Mouse (Mus musculus) macrophage (primary cell): Measurements from ENCODE around the gene Etfrf1. TPM values are rescaled to one million over a fixed set of nuclear protein-coding genes. Genes with fewer than 3 reads are reported as not detected.

Experiments used
- H3K27ac ChIP-seq: fragments of 350-480 bp; formaldehyde crosslinking; 2 replicates; pipeline ENCODE4 v1.9.0; 2021
- H3K36me3 ChIP-seq: fragments of 350-480 bp; formaldehyde crosslinking; 2 replicates; pipeline ENCODE4 v1.9.0; 2021; ENCODE audit errors: inconsistent target
- H3K4me3 ChIP-seq: fragments of 350-480 bp; formaldehyde crosslinking; 2 replicates; pipeline ENCODE4 v1.9.0; 2021; ENCODE audit errors: inconsistent target
- H3K79me2 ChIP-seq: fragments of 350-480 bp; formaldehyde crosslinking; 2 replicates; pipeline ENCODE4 v1.9.0; 2021; ENCODE audit errors: inconsistent target
- WGBS: methylation state at CpG from one replicate; pipeline ENCODE4 v1.1.7; 2026; ENCODE audit warnings: inconsistent platforms; ENCODE audit not compliant: missing documents; 5-methylcytosine and 5-hydroxymethylcytosine counted together
- polyA plus RNA-seq: library from polyadenylated mRNA; stranded (reverse); fragments of 250-400 nt; gene quantifications from 3 replicates; pipeline ENCODE4 v1.2.4, GENCODE M21; 2018; ENCODE audit warnings: inconsistent platforms

Gene Etfrf1
- polyA plus RNA-seq, 1 experiment from 2014 or later, result 35.8 TPM

DNA sequence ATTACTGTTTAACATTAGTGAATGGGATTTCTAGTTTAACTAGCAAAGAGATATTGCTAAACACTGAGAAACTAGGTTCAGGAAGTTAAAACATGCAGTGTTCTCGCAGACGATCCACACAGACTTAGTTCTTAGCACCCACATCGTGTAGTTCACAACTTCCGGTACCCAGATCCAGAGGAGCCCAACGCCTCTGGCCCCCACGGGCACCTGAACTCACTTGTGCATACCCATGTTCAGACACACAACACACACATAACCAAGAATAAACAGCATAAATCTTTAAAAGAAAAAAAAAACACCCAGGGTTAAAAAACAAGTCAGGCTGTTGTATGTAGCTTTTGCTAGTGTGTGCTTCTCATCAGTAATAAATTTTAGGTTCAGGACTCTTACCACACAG lies 6.5 kb upstream of the Etfrf1 start:
- no peak overlapping the region for H3K27ac ChIP-seq
- H3K36me3 ChIP-seq, result no peaks in the 10 kb centered on the region
- no peak overlapping the region for H3K4me3 ChIP-seq
- no peaks in the 10 kb centered on the region for H3K79me2 ChIP-seq
- 84% methylated on average over 6 of the region's 6 CpGs for WGBS

DNA sequence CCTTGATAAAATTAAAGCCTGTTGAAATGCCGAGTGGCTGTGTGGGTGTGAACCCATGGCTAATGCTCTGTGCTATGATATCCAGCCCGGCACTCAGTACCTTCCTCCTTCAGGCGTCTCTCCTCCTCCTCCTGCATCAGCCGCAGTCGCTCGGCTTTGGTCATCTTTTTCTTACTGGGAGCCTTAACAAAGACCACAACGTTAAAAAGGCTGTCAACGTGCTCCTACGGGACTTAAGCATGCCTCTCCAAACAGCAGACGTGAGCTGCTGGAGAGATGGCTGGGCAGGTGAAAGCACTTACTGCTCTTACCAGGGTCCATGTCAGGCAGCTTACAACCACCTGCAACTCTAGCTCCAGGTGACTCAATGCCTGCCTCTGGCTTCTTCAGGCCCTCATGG lies 5.8 kb upstream of the Etfrf1 start:
- 86% methylated on average over 10 of the region's 10 CpGs for WGBS
- Histone ChIP-seq H3K79me2 (no peaks in the 10 kb centered on the region), H3K27ac (no peak overlapping the region), H3K4me3 (no peak overlapping the region), H3K36me3 (no peaks in the 10 kb centered on the region)

DNA sequence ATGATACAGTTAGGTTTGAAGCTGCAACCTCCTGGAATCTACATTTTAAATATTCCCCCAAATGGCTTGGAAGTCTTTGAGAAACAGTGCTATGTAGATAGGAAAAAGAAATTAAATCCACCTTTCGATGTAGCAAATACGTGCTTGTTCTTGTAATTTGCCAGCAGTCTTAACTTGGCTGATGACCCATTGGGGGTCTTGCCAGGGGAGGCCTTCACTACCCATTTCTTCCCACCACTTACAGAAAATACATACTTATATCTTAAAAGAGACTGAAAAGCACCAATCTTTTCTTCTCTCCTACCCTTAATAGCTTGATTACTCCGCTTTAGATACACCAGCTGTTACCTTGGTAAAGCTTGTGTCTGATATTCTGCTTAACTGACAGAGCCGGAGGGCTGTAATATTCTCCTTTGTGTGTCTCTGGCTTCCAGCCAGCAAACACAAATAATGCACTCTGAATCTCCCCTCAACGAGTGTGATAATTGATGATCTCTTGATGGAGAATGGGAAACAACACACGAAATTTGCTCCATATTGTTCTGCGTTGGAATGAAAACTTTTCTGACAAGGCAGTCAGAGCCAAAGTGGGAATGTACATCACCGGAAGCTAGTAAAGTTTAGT lies 766 bp upstream of the Etfrf1 start:
- Histone ChIP-seq H3K4me3 (peak overlapping the region; percentile 42), H3K79me2 (peaks cover 6% of the 10 kb centered on the region; the same call in 1 of the 2 replicates), H3K36me3 (no peaks in the 10 kb centered on the region), H3K27ac (no peak overlapping the region)
- WGBS, result 31% methylated on average over 8 of the region's 8 CpGs

DNA sequence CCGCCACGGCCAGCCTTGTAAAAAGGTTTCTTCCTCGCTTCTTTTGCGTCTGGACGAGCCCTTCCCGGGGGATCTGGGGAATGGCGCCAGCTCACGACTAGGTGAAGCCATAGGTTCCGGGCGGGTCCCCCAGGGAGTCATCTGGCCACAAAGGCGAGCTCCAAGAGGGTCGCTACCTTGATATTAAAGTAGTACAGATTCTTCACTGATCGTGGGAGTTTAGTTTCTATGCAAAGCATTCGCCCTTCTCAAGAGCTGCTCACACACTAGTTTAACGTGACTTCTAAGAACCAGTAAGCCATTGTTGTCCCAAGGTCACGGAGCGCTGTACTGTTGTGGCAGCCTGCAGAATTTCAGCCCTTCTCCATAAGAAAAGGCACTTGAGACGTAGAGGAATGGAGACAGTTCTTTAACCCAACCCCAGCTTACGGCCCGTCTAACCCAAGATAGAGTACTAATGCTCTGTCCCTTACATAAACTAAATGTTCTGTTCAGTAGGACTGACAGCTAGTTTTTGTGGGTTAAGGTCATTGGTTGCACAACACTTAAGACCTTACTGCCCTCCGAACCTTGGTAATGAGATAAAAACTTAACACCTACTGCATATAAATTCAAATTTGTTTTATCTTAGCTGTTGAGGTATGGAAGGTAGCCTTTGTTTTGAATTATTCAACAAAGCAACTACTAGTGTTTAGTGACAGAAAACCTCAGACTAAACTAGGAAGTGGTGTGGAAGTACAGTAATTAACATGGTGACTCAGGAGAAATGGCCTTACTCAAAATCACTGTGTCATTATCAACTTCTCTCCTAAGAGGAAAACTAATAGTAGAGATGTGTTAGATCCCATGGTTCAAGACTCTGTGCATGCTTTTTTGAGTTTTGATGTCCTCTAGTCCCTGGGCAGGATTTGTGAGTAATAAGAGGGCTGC lies 707 bp downstream of the Etfrf1 start:
- Histone ChIP-seq H3K79me2 (peaks cover 6% of the 10 kb centered on the region; the same call in 1 of the 2 replicates), H3K36me3 (no peaks in the 10 kb centered on the region)
- WGBS, result 3% methylated on average over 21 of the region's 21 CpGs

DNA sequence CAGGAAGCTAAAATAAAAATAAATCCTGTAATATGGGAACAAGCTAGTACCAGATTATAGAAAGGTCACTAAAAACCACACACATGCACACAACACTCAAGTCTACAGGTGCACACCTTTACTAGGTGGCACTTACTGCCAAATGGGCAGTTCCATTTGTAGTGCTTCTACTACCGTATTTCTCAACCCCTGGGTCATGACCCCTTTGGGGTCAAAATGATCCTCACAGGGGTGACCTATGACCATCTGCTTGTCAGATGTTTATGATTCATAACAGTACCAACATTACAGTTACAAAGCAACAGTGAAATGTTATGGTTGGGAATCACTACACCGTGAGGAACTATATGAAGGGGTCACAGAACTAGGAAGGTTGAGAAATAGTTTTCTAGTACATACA lies 3.0 kb downstream of the Etfrf1 start:
- Histone ChIP-seq H3K27ac (no peak overlapping the region), H3K36me3 (peaks cover 7% of the 10 kb centered on the region; the same call in 1 of the 2 replicates), H3K4me3 (no peak overlapping the region), H3K79me2 (peaks cover 6% of the 10 kb centered on the region; the same call in 1 of the 2 replicates)
- WGBS, result 93% methylated on average over 2 of the region's 2 CpGs

More for the DNA sequence above, 707 bp downstream of the Etfrf1 start:
- Histone ChIP-seq H3K27ac (peak overlapping the region; percentile 76), H3K4me3 (peak overlapping the region; percentile 97)

DNA sequence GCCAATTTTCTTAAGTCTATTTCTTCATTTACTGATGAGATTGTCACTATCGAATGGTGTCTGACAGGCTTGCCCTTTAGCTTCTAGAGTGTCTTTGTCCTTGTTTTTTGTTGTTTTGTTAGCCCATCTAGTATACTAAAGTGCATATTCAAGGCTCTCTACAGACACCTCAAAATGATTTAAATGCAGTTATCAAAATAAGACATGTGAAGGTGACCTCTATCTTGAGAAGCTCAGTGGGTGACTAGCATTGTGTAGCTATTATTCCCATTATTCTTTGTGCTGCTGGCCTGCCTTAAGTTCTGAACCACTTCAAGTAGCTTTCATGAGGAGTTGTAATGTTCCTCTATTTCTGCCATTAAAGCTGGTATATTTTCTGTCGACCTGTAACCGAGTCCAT lies 4.9 kb downstream of the Etfrf1 start:
- Histone ChIP-seq H3K4me3 (no peak overlapping the region), H3K79me2 (peaks cover 6% of the 10 kb centered on the region; the same call in 1 of the 2 replicates), H3K36me3 (peaks cover 17% of the 10 kb centered on the region), H3K27ac (no peak overlapping the region)
- 81% methylated on average over 3 of the region's 3 CpGs for WGBS

DNA sequence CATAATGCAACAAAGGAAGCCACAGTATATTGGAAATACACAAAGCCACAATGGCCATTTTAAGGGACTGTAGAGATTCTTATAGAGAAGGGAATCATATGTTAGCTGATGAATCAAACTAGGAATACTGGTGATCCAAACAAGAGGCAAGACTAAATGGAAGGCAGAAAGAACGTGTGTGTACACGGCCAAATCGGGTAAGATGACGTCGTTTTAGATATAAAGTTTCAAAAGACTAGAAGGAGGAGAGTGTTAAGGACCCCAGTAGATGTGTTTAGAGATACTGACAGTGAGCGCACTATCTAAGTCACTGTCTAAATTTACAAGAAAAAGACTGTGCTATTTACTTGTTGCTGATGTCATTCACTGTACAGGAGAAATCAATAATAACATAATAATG lies 13.3 kb downstream of the Etfrf1 start:
- Histone ChIP-seq H3K79me2 (peaks cover 6% of the 10 kb centered on the region; the same call in 1 of the 2 replicates), H3K36me3 (peaks cover 9% of the 10 kb centered on the region), H3K4me3 (no peak overlapping the region), H3K27ac (no peak overlapping the region)
- 95% methylated on average over 6 of the region's 6 CpGs for WGBS

DNA sequence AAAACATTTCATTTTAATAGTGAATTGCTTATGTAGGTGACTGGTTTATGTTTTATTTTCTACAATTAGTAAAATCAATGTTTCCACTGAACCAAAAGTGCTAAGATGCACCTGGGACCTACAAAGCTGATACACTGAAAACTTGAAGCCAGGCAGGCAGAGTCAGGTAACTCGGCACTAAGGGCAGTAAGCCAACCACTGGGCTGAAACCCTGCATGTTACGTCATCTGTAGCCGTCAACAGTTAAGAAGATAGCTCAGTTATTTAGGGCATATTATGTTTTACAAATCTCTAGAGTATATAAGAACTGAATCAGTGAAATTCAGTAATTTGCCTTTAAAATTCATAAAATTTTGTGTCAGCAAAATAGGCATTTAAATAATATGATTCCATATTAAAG lies 15.4 kb downstream of the Etfrf1 start:
- Histone ChIP-seq H3K4me3 (no peak overlapping the region), H3K27ac (no peak overlapping the region), H3K36me3 (peaks cover 8% of the 10 kb centered on the region; the same call in 1 of the 2 replicates), H3K79me2 (peaks cover 9% of the 10 kb centered on the region; the same call in 1 of the 2 replicates)
- 85% methylated on average over 3 of the region's 3 CpGs for WGBS

DNA sequence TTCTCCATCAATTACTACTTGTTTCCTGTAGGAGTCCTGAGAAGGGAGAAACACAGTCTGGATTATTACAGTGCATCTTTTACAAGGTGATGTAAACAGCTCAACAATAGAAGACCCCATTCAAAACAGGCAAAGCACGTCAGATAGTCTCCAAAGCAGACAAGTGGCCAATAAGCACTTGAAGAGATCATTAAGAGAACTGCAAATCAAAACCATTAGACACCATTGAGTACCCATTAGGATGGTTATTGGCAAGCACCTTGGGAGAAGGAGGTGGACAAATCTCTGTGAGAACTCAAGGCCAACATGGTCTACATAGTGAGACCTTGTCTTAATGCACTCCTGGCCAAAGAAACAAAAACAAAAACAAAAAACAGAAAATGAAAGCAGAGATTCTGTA lies 23.5 kb downstream of the Etfrf1 start:
- no peak overlapping the region for H3K27ac ChIP-seq
- WGBS, result 100% methylated on average over 1 of the region's 1 CpGs
- H3K36me3 ChIP-seq, result peaks cover 31% of the 10 kb centered on the region
- no peak overlapping the region for H3K4me3 ChIP-seq
- H3K79me2 ChIP-seq, result peaks cover 68% of the 10 kb centered on the region

DNA sequence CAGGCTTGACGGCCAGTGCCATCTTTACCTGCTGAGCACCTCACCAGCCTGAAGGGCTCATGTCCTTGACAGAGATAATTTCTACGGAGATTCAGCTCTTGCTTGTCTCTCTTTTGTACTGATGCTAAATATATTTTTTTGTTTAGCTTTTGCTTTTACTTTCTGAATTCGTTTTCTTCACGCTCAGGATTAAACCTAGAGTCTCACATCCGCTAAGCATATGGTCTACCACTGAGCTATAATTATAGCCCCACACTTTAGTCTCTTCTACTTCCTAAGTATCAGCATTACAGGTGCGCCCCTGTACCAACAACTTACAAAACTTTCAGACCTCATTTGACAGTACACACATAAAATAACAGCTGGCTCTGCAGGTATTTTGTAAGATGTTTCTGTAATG lies 24.4 kb downstream of the Etfrf1 start:
- peaks cover 32% of the 10 kb centered on the region for H3K36me3 ChIP-seq
- WGBS, result 86% methylated on average over 6 of the region's 6 CpGs

DNA sequence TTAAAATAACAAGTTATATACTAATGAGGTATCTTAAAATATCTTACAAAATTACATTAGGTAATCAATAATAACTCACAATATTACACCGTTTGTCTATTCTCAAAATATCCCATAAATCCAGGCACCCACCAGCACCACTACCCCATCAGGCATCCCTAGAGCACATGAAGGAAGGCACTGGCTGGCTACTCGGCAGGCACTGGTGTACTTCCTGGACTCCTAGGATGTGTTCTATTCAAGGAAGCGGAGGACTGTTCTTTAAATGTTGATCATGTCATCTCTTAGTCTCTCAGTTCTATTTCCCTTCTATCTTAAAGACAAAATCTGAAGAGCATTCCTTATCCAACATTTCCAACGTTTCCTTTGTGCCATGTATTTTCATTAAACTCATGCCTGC lies 26.2 kb downstream of the Etfrf1 start:
- whole genome bisulfite sequencing, result 87% methylated on average over 4 of the region's 4 CpGs
- Histone ChIP-seq H3K79me2 (peaks cover 94% of the 10 kb centered on the region), H3K36me3 (peaks cover 19% of the 10 kb centered on the region; the same call in 1 of the 2 replicates)

More for the DNA sequence above, 24.4 kb downstream of the Etfrf1 start:
- Histone ChIP-seq H3K27ac (no peak overlapping the region), H3K4me3 (no peak overlapping the region), H3K79me2 (peaks cover 76% of the 10 kb centered on the region)

DNA sequence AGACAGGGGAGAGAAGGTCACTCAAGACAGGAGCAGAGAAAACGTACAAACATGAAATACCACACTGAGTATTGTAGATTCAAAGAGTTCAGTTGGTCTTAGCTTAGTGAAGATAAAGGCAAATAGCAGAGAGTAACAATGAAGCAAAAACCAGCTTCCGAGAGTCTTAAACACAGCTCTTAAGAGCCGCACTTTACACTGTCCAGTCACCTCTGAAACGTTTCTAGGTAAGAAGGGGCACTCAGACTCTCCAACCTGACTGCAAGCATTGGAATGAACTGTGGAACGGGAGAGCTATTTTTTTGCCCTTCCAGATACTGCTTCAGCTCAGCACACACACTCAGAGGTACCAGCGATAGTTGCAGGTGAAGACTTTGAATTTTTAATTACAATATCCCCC lies 29.4 kb downstream of the Etfrf1 start:
- 88% methylated on average over 6 of the region's 6 CpGs for WGBS
- Histone ChIP-seq H3K79me2 (peaks cover 100% of the 10 kb centered on the region), H3K4me3 (no peak overlapping the region), H3K27ac (no peak overlapping the region), H3K36me3 (peaks cover 6% of the 10 kb centered on the region; the same call in 1 of the 2 replicates)

More for the DNA sequence above, 26.2 kb downstream of the Etfrf1 start:
- H3K4me3 ChIP-seq, result no peak overlapping the region
- H3K27ac ChIP-seq, result no peak overlapping the region

DNA sequence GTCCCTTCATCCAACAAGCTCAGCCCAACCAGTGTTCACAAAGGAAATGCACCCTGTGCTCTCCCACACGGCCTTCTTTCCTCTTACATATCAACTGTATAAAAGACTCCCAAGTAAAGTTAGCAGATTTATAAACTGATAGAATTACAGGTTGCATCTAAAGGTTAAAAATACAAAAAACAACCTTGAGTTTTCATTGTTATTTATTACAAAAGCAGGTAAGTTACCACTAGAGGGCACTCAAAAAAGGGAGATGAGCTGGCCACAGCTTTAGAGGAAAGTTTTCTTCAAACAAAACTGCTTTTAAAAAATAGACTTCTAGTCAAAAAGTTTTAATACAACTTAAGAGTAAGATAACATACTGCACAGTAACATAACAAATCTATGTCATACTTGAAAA lies 31.6 kb downstream of the Etfrf1 start:
- H3K27ac ChIP-seq, result no peak overlapping the region
- peaks cover 100% of the 10 kb centered on the region for H3K79me2 ChIP-seq
- H3K4me3 ChIP-seq, result no peak overlapping the region
- 33% methylated on average over 1 of the region's 1 CpGs for WGBS
- H3K36me3 ChIP-seq, result peaks cover 6% of the 10 kb centered on the region; the same call in 1 of the 2 replicates

DNA sequence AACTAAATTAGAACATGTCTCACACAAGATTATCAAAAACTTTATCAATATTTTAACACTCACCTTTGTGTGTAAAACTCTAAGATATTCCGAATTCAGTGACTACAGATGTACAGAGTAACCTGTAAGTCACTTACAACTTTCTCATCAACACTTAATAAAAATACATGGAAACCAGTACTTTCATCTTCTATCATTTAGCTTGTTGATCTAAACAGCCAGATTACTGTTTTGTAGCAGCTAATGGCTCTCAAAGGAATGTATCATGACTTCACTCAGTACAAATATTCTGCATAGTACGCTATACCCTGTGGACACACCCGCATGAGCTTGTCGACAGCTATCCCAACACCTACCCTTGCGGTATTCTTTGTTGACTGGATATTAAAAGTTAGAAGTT lies 35.9 kb downstream of the Etfrf1 start:
- H3K79me2 ChIP-seq, result peaks cover 76% of the 10 kb centered on the region
- no peak overlapping the region for H3K4me3 ChIP-seq
- 99% methylated on average over 5 of the region's 5 CpGs for WGBS
- H3K27ac ChIP-seq, result no peak overlapping the region
- H3K36me3 ChIP-seq, result no peaks in the 10 kb centered on the region

DNA sequence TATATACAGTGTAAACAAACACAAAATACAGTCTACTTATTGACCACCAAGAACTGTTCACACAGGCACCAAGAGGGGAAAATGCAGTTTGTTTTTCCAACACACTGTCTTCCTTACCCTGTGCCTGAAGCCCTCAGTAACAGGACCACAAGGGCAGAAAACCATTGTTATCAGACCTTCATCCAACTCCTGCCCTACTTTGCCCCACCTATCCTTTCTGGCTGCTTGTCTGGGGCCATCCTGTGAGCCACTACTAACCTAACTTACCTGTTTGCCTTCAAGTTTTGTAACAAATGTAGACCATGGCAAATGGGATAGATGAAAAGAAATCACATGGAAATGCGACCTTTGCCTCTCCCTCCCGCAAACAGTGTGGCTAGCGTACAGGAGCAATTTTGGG lies 37.0 kb downstream of the Etfrf1 start:
- Histone ChIP-seq H3K79me2 (peaks cover 66% of the 10 kb centered on the region), H3K27ac (no peak overlapping the region), H3K4me3 (no peak overlapping the region), H3K36me3 (no peaks in the 10 kb centered on the region)
- 97% methylated on average over 3 of the region's 3 CpGs for WGBS
